Comparison of ENCODE assay signal across 8 mouse cellular contexts in the genomic region with DNA sequence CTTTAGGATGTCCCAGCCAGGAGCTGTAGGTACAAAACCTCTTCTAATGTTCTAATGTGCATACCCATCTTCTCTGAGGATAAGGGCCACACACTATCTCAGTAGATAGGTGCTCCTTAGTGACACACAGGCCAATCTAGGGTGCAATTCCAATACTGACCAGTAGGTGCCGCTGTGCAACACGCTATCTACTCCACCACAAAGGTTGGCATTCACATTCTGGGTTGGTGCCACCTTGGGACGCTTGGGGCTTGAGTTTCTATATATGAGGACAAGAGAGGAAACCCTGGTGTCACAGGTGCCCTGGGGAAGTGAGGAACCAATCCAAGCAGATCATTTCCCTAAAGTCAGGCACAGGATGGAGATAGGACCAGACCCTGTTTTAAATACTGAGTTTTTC. TPM values are rescaled to one million over a fixed set of nuclear protein-coding genes. Genes with fewer than 3 reads are reported as not detected.
DNase-seq lines count a peak whose midpoint lies in the region; ATAC-seq and TF ChIP-seq lines count a peak whose summit lies in the region.

No protein-coding gene starts in this region.

- H3K9ac ChIP-seq in kidney, embryonic 16.5 days (replicated peaks; ENCODE audit: low read length): no peak overlapping the region
- no peak overlapping the region for H3K9ac ChIP-seq in intestine, postnatal 0 days (ENCODE audit: low read depth, low read length)

- WGBS in kidney, embryonic 16.5 days: 2% methylated on average over 3 of the region's 3 CpGs
- WGBS in intestine, postnatal 0 days: 4% methylated on average over 3 of the region's 3 CpGs
- 7% methylated on average over 3 of the region's 3 CpGs for WGBS in limb, embryonic 10.5 days

- peak; percentile 99 for TF ChIP-seq CTCF in intestine, postnatal 0 days (IDR thresholded peaks at IDR 0.05; ENCODE audit: low read depth)

- no peak overlapping the region for H3K27ac ChIP-seq in kidney, embryonic 16.5 days (ENCODE audit: low read length)
- no peak overlapping the region for H3K27ac ChIP-seq in intestine, postnatal 0 days (ENCODE audit: low read depth, low read length)
- no peak overlapping the region for H3K27ac ChIP-seq in limb, embryonic 10.5 days

- no peaks in the 10 kb centered on the region for H3K9me3 ChIP-seq in kidney, embryonic 16.5 days (ENCODE audit: low read length)
- no peaks in the 10 kb centered on the region for H3K9me3 ChIP-seq in intestine, postnatal 0 days (ENCODE audit: control insufficient read depth)
- no peaks in the 10 kb centered on the region for H3K9me3 ChIP-seq in limb, embryonic 10.5 days (replicated peaks)

- H3K4me1 ChIP-seq in kidney, embryonic 16.5 days (ENCODE audit: insufficient read depth, low read length): no peaks in the 10 kb centered on the region
- no peaks in the 10 kb centered on the region; the same call in 1 of the 2 replicates for H3K4me1 ChIP-seq in intestine, postnatal 0 days (replicated peaks; ENCODE audit: control insufficient read depth, insufficient read depth, low read length)
- peaks cover 30% of the 10 kb centered on the region for H3K4me1 ChIP-seq in limb, embryonic 10.5 days

- no peaks in the 10 kb centered on the region for H3K27me3 ChIP-seq in kidney, embryonic 16.5 days (ENCODE audit: insufficient read depth, low read length)
- no peaks in the 10 kb centered on the region for H3K27me3 ChIP-seq in intestine, postnatal 0 days (replicated peaks; ENCODE audit: control insufficient read depth, insufficient read depth, low read length)
- H3K27me3 ChIP-seq in limb, embryonic 10.5 days (ENCODE audit: low read depth, poor library complexity, severe bottlenecking): no peaks in the 10 kb centered on the region
- no peaks in the 10 kb centered on the region for H3K27me3 ChIP-seq in splenic B cell, adult 2 months (ENCODE audit: control insufficient read depth, insufficient read depth, low read length, poor library complexity, severe bottlenecking)

- H3K4me2 ChIP-seq in kidney, embryonic 16.5 days (replicated peaks; ENCODE audit: low read depth, low read length): no peak overlapping the region
- no peak overlapping the region for H3K4me2 ChIP-seq in intestine, postnatal 0 days (replicated peaks; ENCODE audit: low read depth)

- 0 out of 2 replicates have a peak, but pooled peaks cover 2% of the 10 kb centered on the region for H3K36me3 ChIP-seq in kidney, embryonic 16.5 days (ENCODE audit: insufficient read depth, low read length)
- peaks cover 13% of the 10 kb centered on the region; the same call in 1 of the 2 replicates for H3K36me3 ChIP-seq in intestine, postnatal 0 days (ENCODE audit: control insufficient read depth, insufficient read depth)
- peaks cover 19% of the 10 kb centered on the region for H3K36me3 ChIP-seq in limb, embryonic 10.5 days
- no peaks in the 10 kb centered on the region for H3K36me3 ChIP-seq in splenic B cell, adult 2 months (ENCODE audit: control insufficient read depth, insufficient read depth, low read length, poor library complexity, severe bottlenecking)

- H3K4me3 ChIP-seq in kidney, embryonic 16.5 days (ENCODE audit: low read length): no peak overlapping the region
- H3K4me3 ChIP-seq in intestine, postnatal 0 days (ENCODE audit: low read depth, low read length): no peak overlapping the region
- no peak overlapping the region for H3K4me3 ChIP-seq in limb, embryonic 10.5 days

- peak; percentile 75 for DNase-seq in kidney, adult 11 months
- DNase-seq in cerebellum, postnatal 4 days (ENCODE audit: low spot score in 2 of 2): peak; percentile 94 to 95
- DNase-seq in gastrocnemius, adult 18-20 months (ENCODE audit: low spot score): peak; percentile 80
- peak; percentile 85 for DNase-seq in limb, embryonic 10.5 days (ENCODE audit: low spot score)
- peak; percentile 62 to 67 for DNase-seq in natural killer cell, adult 2 months (ENCODE audit: low spot score in 2 of 2)
- DNase-seq in splenic B cell, adult 2 months (ENCODE audit: low read depth, low spot score): peak; percentile 78

- ATAC-seq in kidney, embryonic 16.5 days (ENCODE audit: low FRiP score, low TSS enrichment): no peak
- 0 out of 2 replicates have a peak, but pooled peaks have one; percentile 19 for ATAC-seq in intestine, postnatal 0 days

RNA-seq across cellular contexts. Expression of a gene that starts 56.1 kb away (rescaled TPM):
- not detected in 2 replicates for polyA plus RNA-seq in kidney, embryonic 16.5 days (2015; fragmentation: Nextera tagmentation; extraction: Ambion mirVana)
- total RNA-seq in gastrocnemius, adult 18-20 months (2021): not detected
- not detected in 2 replicates for polyA plus RNA-seq in intestine, postnatal 0 days (2015; fragmentation: Nextera tagmentation; extraction: Ambion mirVana)
- not detected in 2 replicates for polyA plus RNA-seq in limb, embryonic 10.5 days (2016; fragmentation: Nextera tagmentation; extraction: Ambion mirVana)
